Mouse (Mus musculus) hindbrain, embryonic 11.5 days (tissue): Measurements from ENCODE around the gene Fam163b. TPM values are rescaled to one million over a fixed set of nuclear protein-coding genes. Genes with fewer than 3 reads are reported as not detected.

Experiments
- ATAC-seq: fragments of 200-750 bp; cut with Nextera tagmentation; 2 replicates; pipeline ENCODE4 v1.8.0; 2017; ENCODE audit warnings: mild to moderate bottlenecking, moderate TSS enrichment, moderate library complexity; ENCODE audit not compliant: low FRiP score
- DNase-seq: peaks from one replicate; pipeline ENCODE4 v3.0.0-alpha.2; 2015; ENCODE audit warnings: low spot score
- H3K27ac ChIP-seq: fragments of 300-500 bp; sonication (generic); 2 replicates; pipeline ENCODE4 v1.5.1; 2014; ENCODE audit warnings: mild to moderate bottlenecking, low read depth, low read length
- H3K27me3 ChIP-seq: fragments of 300-500 bp; sonication (generic); 2 replicates; pipeline ENCODE4 v1.6.1; 2014; ENCODE audit warnings: mild to moderate bottlenecking, low read length, moderate library complexity, mixed read lengths; ENCODE audit not compliant: control insufficient read depth, insufficient read depth
- H3K36me3 ChIP-seq: fragments of 300-500 bp; sonication (generic); 2 replicates; pipeline ENCODE4 v1.6.1; 2014; ENCODE audit warnings: mild to moderate bottlenecking, low read length, moderate library complexity, mixed read lengths; ENCODE audit not compliant: control insufficient read depth, insufficient read depth
- H3K4me1 ChIP-seq: fragments of 300-500 bp; sonication (generic); replicated peaks from 2 replicates; pipeline ENCODE4 v1.6.1; 2014; ENCODE audit warnings: low read length, mixed read lengths; ENCODE audit not compliant: control insufficient read depth, insufficient read depth
- H3K4me2 ChIP-seq: fragments of 300-500 bp; sonication (generic); replicated peaks from 2 replicates; pipeline ENCODE4 v1.6.1; 2014; ENCODE audit warnings: mild to moderate bottlenecking, low read depth, low read length
- H3K4me3 ChIP-seq: fragments of 300-500 bp; sonication (generic); 2 replicates; pipeline ENCODE4 v1.5.1; 2014; ENCODE audit warnings: low read depth, low read length
- H3K9ac ChIP-seq: fragments of 300-500 bp; sonication (generic); 2 replicates; pipeline ENCODE4 v1.6.1; 2014; ENCODE audit warnings: low read depth, low read length
- H3K9me3 ChIP-seq: fragments of 300-500 bp; sonication (generic); 2 replicates; pipeline ENCODE4 v1.6.1; 2016; ENCODE audit warnings: low read length; ENCODE audit not compliant: control insufficient read depth
- WGBS: fragments of 180-500 bp; shearing (Covaris S2); extraction: QIAGEN DNeasy Blood & Tissue Kit; methylation state at CpG from one replicate; pipeline ENCODE4 v1.1.7; 2014; 5-methylcytosine and 5-hydroxymethylcytosine counted together
- polyA plus RNA-seq: library from polyadenylated mRNA; unstranded; fragments of >200 nt; fragmentation: Nextera tagmentation; extraction: Ambion mirVana; gene quantifications from 2 replicates; pipeline ENCODE4 v1.2.1, GENCODE M21; 2014

Gene Fam163b
- polyA plus RNA-seq, 1 experiment from 2014 or later: 0.23 TPM

DNA sequence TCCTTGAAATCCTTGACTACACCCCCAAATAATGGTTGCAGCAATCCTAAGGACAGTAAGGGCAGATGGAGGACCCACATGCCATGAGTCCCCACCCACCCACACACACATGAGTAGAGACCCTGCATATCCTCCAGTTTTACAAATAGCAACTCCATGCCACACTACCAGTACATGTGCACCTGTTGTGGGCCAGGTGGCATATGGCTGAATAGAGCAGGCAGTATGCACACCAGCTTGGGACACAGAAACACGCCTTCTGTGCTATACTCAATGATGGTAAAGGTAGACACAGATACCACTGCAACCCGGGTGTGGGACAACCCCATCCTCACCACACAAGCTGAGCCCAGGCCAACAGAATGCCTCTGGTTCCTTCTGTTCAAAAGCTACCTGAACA, 23.8 kb upstream of the Fam163b start:
- H3K9me3 ChIP-seq: no peaks in the 10 kb centered on the region
- WGBS: 78% methylated on average over 2 of the region's 2 CpGs
- no peak overlapping the region for H3K9ac ChIP-seq
- no peak overlapping the region for H3K27ac ChIP-seq
- no peak overlapping the region for H3K4me2 ChIP-seq
- no peaks in the 10 kb centered on the region for H3K27me3 ChIP-seq
- H3K4me3 ChIP-seq: no peak overlapping the region
- no peak for ATAC-seq
- H3K36me3 ChIP-seq: no peaks in the 10 kb centered on the region
- DNase-seq: no peak
- H3K4me1 ChIP-seq: no peaks in the 10 kb centered on the region

DNA sequence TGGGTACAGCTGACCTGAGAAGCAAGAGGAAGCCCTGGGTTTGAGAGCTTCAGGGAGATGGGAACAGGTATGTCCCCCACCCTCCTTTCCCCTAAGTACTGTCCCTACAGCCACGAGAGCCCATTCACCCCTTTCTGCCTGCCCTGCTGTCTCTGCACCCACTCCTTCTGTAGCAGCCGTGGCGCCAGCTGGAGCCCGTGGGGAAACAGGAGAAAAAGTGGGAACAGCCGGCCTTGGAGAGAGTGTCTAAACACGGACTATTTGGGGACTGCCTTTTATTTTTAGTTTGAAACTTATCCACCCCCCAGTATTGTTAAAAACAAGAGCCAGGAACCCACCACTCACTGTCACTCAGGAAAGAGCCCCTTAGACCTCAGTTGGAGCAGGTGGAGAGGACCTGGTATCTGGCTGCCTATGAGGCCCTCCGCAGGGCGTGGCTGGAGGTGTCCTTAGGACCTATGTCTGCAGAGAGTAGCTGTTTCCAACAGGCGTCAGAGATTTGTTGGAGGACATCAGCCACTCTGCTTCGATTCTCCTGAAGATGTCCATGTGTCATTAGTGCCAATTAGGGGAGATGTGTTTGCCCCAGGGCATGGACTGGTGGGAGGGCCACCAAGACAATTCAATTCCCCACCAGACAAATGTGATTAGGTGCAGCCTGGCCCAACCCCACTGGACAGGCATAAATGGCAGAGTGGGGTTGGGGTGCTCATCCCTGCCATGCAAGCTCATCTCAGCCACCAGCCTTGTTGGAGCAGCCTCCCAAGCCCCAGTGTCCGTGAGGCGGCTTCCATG, 22.7 kb upstream of the Fam163b start, which contains the start of gene Dbh:
TSS of gene Dbh (plus strand) at position 438 of the 795 bp plus-strand sequence.
- WGBS: 86% methylated on average over 12 of the region's 12 CpGs
- Histone ChIP-seq H3K9ac (no peak within 1 kb of the TSS), H3K9me3 (no peaks in the 10 kb centered on the region), H3K27ac (no peak within 1 kb of the TSS), H3K4me2 (no peak within 1 kb of the TSS), H3K4me3 (no peak within 1 kb of the TSS), H3K4me1 (no peaks in the 10 kb centered on the region), H3K27me3 (no peaks in the 10 kb centered on the region), H3K36me3 (no peaks in the 10 kb centered on the region)
- ATAC-seq: no peak
- no peak for DNase-seq

DNA sequence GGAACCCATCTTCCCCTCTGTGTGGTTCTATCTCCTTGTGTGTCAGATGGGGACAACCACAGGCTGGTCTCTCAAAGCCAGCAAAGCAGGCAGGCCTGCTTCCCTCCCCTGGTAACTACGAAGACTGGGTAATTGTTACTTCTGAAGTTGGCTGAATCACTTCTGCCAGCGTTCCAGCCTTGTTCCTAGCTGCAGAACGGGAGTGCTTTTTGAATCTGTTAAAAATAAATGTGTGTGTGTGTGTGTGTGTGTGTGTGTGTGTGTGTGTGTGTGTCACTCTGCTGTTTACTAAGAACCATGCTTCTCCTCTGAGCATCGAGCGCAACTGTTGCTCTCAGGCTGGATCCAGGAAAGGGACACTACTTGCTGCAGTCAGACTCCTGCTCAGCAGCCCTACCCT, 21.6 kb upstream of the Fam163b start:
- H3K9ac ChIP-seq: no peak overlapping the region
- DNase-seq (no peak), ATAC-seq (no peak)
- H3K4me3 ChIP-seq: no peak overlapping the region
- 71% methylated on average over 5 of the region's 5 CpGs for WGBS
- no peaks in the 10 kb centered on the region for H3K4me1 ChIP-seq
- H3K9me3 ChIP-seq: no peaks in the 10 kb centered on the region
- H3K27ac ChIP-seq: no peak overlapping the region
- no peaks in the 10 kb centered on the region for H3K36me3 ChIP-seq
- no peaks in the 10 kb centered on the region for H3K27me3 ChIP-seq
- no peak overlapping the region for H3K4me2 ChIP-seq

DNA sequence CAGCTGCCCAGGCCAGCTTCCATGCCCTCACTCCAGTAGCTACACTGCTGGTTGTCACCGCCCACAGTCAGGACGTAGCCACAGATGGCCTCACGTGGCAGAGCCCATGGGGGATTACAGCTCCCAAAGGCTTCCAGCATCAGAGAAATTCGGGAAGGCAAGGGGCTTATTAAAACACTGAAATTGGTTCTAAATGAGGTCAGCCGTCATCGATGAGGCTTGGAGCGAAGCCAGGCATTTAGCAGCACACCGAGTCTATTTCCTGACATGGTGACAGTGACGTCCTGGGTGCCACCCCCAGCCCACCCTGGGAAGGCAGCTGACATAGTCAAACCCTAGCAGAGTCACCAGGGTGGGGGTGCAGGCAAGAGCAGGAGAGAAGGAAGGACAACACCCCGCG, 20.4 kb upstream of the Fam163b start:
- no peak overlapping the region for H3K4me3 ChIP-seq
- DNase-seq: no peak

DNA sequence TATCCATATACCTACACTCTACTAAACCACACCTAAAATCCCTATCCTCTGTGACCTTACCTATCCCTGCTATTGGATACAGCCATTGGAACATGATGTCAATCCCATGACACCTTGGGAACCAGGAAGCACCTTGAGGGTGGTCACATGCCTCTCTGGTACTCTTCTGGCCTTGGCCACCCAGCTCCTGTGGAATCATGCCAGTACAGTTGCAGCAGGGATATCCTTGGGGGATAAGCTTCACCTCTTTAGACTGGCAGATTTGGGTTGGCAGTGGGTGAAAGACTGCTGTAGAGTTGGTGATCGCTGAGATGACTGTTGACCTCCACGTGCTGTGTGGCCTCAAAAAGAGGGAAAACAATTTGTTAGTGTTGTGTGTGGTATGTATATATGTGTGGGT, 19.2 kb upstream of the Fam163b start:
- no peaks in the 10 kb centered on the region for H3K9me3 ChIP-seq
- 90% methylated on average over 2 of the region's 2 CpGs for WGBS
- no peaks in the 10 kb centered on the region for H3K4me1 ChIP-seq
- no peak overlapping the region for H3K9ac ChIP-seq
- no peaks in the 10 kb centered on the region for H3K27me3 ChIP-seq
- no peaks in the 10 kb centered on the region for H3K36me3 ChIP-seq
- H3K4me3 ChIP-seq: no peak overlapping the region
- no peak overlapping the region for H3K27ac ChIP-seq
- ATAC-seq (no peak), DNase-seq (no peak)
- H3K4me2 ChIP-seq: no peak overlapping the region

More for the DNA sequence above, 20.4 kb upstream of the Fam163b start:
- no peak overlapping the region for H3K9ac ChIP-seq
- 78% methylated on average over 11 of the region's 11 CpGs for WGBS
- no peaks in the 10 kb centered on the region for H3K36me3 ChIP-seq
- H3K4me1 ChIP-seq: no peaks in the 10 kb centered on the region
- no peaks in the 10 kb centered on the region for H3K9me3 ChIP-seq
- H3K27ac ChIP-seq: no peak overlapping the region
- H3K4me2 ChIP-seq: no peak overlapping the region
- no peaks in the 10 kb centered on the region for H3K27me3 ChIP-seq
- no peak for ATAC-seq

DNA sequence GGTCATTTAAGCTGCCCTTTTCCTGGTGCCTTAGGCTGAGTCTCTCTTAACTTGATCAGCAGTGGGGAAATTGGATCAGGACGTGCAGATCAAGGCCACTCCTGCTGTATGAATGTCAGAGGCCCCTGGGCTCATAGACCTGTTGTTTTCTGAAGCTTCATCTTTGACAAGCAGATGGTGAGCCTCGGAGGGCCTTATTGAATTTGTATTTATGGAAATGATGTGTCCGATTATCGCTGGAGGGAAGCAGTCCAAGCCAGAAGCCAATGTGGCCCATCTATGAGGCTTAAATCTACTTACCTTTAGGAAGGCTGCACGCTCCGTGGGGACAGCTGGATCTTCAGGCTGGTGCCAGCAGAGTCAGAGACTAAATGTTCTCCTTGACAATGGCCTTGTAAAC, 14.3 kb upstream of the Fam163b start:
- ATAC-seq (no peak), DNase-seq (no peak)
- Histone ChIP-seq H3K27ac (no peak overlapping the region), H3K4me1 (no peaks in the 10 kb centered on the region), H3K36me3 (no peaks in the 10 kb centered on the region), H3K27me3 (no peaks in the 10 kb centered on the region), H3K4me2 (no peak overlapping the region), H3K9ac (no peak overlapping the region), H3K9me3 (no peaks in the 10 kb centered on the region), H3K4me3 (no peak overlapping the region)
- 69% methylated on average over 6 of the region's 6 CpGs for WGBS

DNA sequence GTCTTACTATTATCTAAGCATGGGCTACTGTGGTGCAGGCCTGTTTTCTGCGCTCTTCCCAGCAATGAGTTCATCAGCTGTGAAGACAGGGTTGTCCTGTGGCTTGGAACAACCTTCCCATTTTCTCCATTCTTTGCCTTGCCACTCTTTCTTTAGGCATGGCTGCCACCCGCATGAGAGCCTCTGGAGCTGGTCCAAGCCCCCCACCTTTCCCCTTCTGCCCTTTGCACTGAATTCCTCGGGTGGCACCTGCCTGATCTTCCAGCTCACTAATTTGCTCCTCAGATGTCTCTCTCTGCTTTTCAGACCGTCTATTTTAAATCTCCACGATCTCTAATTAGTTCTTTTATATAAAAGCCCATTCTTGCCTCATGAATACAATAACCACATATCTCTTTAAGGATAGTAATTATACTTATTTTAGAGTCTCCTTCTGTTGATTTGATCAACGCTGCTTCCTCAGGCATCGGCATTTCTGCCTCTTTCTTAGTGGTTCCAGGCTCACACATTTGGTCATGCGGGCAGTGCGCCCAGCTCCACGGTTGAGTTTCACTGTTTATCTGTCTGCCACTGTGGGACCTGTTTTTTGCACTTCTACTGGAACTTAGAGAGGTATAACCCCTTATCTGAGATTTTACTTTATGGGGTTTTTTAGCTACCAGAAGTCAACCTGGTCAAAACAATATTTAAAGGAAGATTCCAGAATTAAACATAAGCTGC, 12.3 kb upstream of the Fam163b start:
- Histone ChIP-seq H3K4me1 (no peaks in the 10 kb centered on the region), H3K9ac (no peak overlapping the region), H3K9me3 (no peaks in the 10 kb centered on the region), H3K36me3 (no peaks in the 10 kb centered on the region), H3K4me2 (no peak overlapping the region), H3K27ac (no peak overlapping the region), H3K27me3 (no peaks in the 10 kb centered on the region), H3K4me3 (no peak overlapping the region)
- DNase-seq (no peak), ATAC-seq (no peak)
- WGBS: 85% methylated on average over 10 of the region's 10 CpGs

DNA sequence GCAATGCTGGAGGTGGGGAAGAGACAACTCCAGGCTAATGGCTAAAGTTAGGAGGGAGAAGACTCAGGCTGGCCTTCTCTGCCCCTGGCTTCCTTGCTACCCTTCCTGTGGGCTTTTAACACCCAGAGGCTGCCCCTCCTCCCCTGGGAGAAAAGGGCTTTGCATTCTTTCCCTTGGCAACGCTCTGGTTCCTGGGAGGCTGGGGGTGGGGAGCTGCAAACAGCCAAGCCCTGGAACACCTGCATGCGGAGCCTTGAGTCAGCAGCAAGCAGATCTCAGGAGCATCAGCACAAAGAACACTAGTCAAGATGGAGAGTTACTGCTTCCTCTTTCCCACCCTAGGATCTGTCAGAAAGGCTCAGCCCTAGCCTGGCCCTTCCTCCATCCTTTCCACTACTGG, 7.2 kb upstream of the Fam163b start:
- no peaks in the 10 kb centered on the region for H3K9me3 ChIP-seq
- 14% methylated on average over 2 of the region's 2 CpGs for WGBS
- ATAC-seq (no peak), DNase-seq (no peak)
- no peak overlapping the region for H3K4me3 ChIP-seq
- H3K27me3 ChIP-seq: no peaks in the 10 kb centered on the region
- no peaks in the 10 kb centered on the region for H3K36me3 ChIP-seq
- no peak overlapping the region for H3K27ac ChIP-seq
- no peak overlapping the region for H3K4me2 ChIP-seq
- no peak overlapping the region for H3K9ac ChIP-seq
- H3K4me1 ChIP-seq: no peaks in the 10 kb centered on the region

DNA sequence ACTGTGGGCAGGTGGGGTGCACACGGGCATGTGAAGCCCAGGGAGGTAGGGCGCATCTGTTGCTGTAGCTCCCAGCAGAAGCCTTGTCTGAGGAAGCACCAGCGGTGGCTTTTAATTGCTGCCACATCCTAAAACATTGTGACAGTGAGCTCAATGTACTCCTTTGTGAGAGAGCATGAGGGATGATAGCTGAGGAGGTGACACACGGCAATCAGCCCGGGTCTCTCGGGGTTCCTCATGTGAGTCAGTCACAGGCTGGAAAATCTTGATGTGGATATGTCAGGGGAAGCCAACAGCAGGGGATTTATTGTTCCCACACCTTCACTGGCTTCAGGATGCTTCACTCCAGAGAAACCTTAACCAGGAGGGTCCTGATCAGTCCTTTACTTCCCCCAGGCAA, 4.5 kb upstream of the Fam163b start:
- ATAC-seq: no peak
- H3K36me3 ChIP-seq: no peaks in the 10 kb centered on the region
- H3K4me3 ChIP-seq: no peak overlapping the region
- peaks cover 7% of the 10 kb centered on the region for H3K27me3 ChIP-seq
- DNase-seq: no peak
- H3K4me2 ChIP-seq: no peak overlapping the region
- 85% methylated on average over 6 of the region's 6 CpGs for WGBS
- H3K27ac ChIP-seq: no peak overlapping the region
- no peak overlapping the region for H3K9ac ChIP-seq
- H3K4me1 ChIP-seq: no peaks in the 10 kb centered on the region; the same call in 1 of the 2 replicates
- no peaks in the 10 kb centered on the region for H3K9me3 ChIP-seq
